Mouse (Mus musculus): ENCODE results near the gene Rgl2.

Gene Rgl2

GRCm38 (mm10) chr17:33965846-33966550, 36.7 kb downstream of the Rgl2 start:
- in situ Hi-C loops (cut with MboI, MseI): loop anchor here (5.0 kb wide), 1 partner anchor 56 kb away; the partner anchor contains the start of gene Ring1

DNA sequence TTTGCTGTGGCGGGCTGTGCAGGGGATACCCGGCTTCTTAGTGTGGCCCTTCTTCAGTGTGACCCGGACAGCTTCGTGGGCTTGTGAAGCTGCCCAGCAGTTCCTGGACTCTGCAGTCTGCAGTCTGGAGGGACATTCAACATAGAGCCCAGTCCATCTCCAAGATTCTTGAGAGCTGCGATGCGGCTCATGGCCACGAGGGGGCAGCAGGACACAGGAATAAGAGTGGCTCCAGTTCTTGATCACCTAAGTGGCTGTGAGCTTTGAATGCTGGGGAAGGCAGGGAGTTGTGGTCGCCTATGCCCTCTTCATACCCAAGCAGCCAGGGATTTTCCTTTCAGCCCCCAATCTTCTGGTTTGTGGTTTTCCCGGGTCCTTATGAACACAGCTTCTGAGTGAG, 39.1 kb downstream of the Rgl2 start:
- in situ Hi-C loops (cut with MboI, MseI): loop anchor here (5.0 kb wide), 1 partner anchor 54 kb away; the partner anchor contains the start of gene Ring1

DNA sequence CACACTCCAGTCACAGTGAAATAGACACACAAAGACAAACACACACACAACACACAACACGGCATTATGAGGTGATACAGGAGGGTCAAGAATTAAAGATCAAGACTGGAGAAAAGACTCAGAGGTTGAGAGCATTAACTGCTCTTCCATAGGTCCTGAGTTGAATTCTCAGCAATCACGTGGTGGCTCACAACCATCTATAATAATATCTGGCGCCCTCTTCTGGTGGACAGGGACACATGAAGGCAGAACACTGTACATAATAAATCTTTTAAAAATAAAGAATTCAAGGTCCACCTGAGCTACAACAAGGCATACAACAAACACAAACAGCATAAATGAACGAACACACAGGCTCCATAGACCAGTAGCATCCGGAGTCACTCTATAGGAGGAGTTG, 39.6 kb downstream of the Rgl2 start:
- in situ Hi-C loops (cut with MboI, MseI): loop anchor here (5.0 kb wide), 1 partner anchor 53 kb away; the partner anchor contains the start of gene Ring1

DNA sequence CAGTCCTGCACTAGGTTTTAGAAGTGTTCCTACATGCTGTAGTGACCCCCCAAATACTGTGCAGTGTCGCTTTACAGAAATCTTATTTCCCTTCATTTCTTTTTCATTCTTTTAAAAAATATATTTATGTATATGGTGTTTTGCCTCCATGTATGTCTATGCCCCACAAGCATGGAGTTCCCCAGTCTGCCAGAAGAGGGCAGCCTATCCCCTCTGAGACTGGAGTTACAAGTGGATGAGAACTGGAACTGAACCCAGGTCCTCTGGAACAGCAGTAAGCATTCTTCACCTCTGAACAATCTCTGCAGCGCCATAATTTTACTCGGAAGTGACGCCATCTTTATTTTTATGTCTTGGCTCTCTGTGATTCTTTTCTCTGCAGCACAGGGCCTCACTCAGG, 40.1 kb downstream of the Rgl2 start:
- in situ Hi-C loops (cut with MboI, MseI): loop anchor here (5.0 kb wide), 1 partner anchor 53 kb away; the partner anchor contains the start of gene Ring1

GRCm38 (mm10) chr17:33972691-33973090, 43.3 kb downstream of the Rgl2 start:
- in situ Hi-C loops (cut with MboI, MseI): no loop called here

GRCm38 (mm10) chr17:33973572-33973971, 44.2 kb downstream of the Rgl2 start:
- in situ Hi-C loops (cut with MboI, MseI): no loop called here

DNA sequence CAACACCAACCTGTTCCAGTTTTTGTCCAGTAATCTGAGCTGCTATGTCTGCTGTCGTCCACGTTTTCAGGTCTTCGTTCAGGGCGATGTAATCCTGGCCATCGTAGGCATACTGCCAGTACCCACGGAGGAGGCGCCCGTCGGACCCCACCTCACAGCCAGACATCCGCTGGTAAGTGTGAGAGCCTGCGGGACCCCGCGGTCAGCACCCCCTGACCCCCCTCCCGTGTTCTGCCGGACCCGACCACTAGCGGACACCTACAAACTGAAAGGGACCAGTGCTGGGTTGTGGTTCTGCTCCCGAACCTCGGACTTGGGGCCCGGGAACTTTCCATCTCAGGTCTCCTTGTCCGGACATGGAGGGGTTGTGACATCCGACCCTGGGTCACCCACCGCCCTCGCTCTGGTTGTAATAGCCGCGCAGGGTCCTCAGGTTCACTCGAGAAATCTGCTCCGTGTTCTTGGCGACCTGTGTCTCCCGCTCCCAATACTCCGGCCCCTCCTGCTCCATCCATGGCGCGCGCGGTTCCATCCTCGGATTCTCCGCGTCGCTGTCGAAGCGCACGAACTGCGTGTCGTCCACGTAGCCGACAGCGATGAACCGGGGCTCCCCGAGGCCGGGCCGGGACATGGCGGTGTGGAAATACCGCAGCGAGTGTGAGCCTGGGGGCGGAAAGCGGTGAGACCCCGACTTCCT, 48.7 kb downstream of the Rgl2 start:
- in situ Hi-C loops (cut with MboI, MseI): loop anchor here (25.0 kb wide), 1 partner anchor 1459 kb away; the partner anchor contains the start of gene H2-Q7

- in situ Hi-C loops (cut with MboI, MseI): loop anchor here (25.0 kb wide), 1 partner anchor 1459 kb away; the partner anchor contains the start of gene H2-Q7
These were observed 49.3 kb downstream of the Rgl2 start for GRCm38 (mm10) chr17:33978631-33979031.

DNA sequence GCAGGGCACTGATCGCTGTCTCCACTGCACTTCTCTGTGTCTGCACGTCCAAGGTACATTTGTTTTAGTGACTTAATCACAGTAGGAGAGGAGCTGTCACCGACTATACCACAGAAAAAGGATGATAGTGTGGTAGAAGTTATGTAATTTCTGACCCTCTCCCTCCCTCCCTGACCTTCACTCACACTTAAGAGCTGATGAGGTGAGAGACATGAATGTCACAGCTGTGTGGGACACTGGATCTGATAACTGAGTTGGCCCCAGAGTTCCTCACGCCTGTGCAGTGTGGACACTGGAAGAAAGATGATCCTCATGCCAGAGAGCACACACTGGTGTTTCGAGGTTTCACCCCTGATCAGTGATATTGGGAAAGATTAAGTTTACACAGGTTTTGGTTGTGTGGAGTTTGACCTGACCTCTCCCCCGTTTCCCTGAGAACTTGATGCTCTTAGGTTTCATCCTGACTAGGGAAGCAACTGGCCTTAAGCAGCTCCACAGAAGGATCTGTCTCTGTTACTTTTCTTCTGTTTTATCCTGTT, 50.2 kb downstream of the Rgl2 start:
- in situ Hi-C loops (cut with MboI, MseI): loop anchor here (25.0 kb wide), 1 partner anchor 1458 kb away; the partner anchor contains the start of gene H2-Q7

- in situ Hi-C loops (cut with MboI, MseI): loop anchor here (25.0 kb wide), 1 partner anchor 1457 kb away; the partner anchor contains the start of gene H2-Q7
These were observed 51.1 kb downstream of the Rgl2 start for GRCm38 (mm10) chr17:33980181-33981035.

- in situ Hi-C loops (cut with MboI, MseI): loop anchor here (25.0 kb wide), 1 partner anchor 1456 kb away; the partner anchor contains the start of gene H2-Q7
These were observed 52.0 kb downstream of the Rgl2 start for GRCm38 (mm10) chr17:33981192-33981909.

DNA sequence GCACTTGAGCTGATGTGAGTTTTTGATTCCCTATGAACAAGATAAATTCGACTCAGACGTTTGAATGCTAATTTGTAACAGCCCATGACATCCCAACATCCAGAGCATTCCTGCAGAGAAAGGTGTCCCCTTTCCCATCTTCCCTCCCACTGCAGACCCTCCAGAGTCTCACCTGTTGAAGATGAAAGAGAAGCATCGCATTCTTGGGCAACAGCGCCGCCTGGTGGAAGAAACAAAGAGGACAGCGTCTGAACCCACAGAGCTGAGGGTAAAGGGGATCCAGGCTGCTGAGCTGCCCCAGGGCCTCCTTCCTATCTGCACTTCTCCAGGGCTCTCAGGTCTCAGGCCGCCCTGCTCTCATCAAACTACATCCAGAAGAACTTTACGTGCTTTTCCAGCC, 52.8 kb downstream of the Rgl2 start:
- in situ Hi-C loops (cut with MboI, MseI): loop anchor here (25.0 kb wide), 1 partner anchor 1455 kb away; the partner anchor contains the start of gene H2-Q7

Data from T-helper 2 cell (primary cell).